Mouse (Mus musculus) layer of hippocampus, adult 8-10 months (tissue): ENCODE measurements around the gene Wdr27. TPM values are rescaled to one million over a fixed set of nuclear protein-coding genes. Genes with fewer than 3 reads are reported as not detected.
"Not testable (repeated sequence)": the region's sequence is repeated elsewhere in the genome, so short reads cannot be mapped to it uniquely, and the experiment has no call there.

Experiments used
- DNase-seq, 2 experiments: peaks; one replicate each; pipeline ENCODE4 v3.0.0; 2022; ENCODE audit warnings: low spot score in 2 of 2
- total RNA-seq, 4 experiments: library from RNA; stranded (reverse); gene quantifications; 2 replicates each; pipeline ENCODE4 v1.2.4; 2022

Gene Wdr27
- total RNA-seq, 4 experiments from 2014 or later, result 3.7 to 7.1 (median 5.4) TPM

- no peak for DNase-seq
Measured at GRCm38 (mm10) chr17:14931469-14931868, 11.5 kb downstream of the Wdr27 start.

- no peak for DNase-seq
Measured at GRCm38 (mm10) chr17:14930697-14931096, 12.3 kb downstream of the Wdr27 start.

GRCm38 (mm10) chr17:14928631-14929030 lies 14.3 kb downstream of the Wdr27 start:
- DNase-seq, result no peak

- no peak for DNase-seq
Measured at GRCm38 (mm10) chr17:14927644-14928218, 15.2 kb downstream of the Wdr27 start.

GRCm38 (mm10) chr17:14921582-14921981 lies 21.4 kb downstream of the Wdr27 start:
- DNase-seq, result no peak

- no peak for DNase-seq
Measured at GRCm38 (mm10) chr17:14917866-14918265, 25.1 kb downstream of the Wdr27 start.

- DNase-seq, result no peak
Measured at GRCm38 (mm10) chr17:14914401-14914800, 28.6 kb downstream of the Wdr27 start.

GRCm38 (mm10) chr17:14912981-14913380 lies 30.0 kb downstream of the Wdr27 start:
- no peak for DNase-seq

GRCm38 (mm10) chr17:14912420-14912819 lies 30.5 kb downstream of the Wdr27 start:
- no peak for DNase-seq

GRCm38 (mm10) chr17:14910771-14911170 lies 32.2 kb downstream of the Wdr27 start:
- peak in 1 of 2 experiments; percentile 17 for DNase-seq

- DNase-seq, result no peak
Measured at GRCm38 (mm10) chr17:14909331-14909730, 33.6 kb downstream of the Wdr27 start.

- no peak for DNase-seq
Measured at GRCm38 (mm10) chr17:14907136-14907535, 35.8 kb downstream of the Wdr27 start.

GRCm38 (mm10) chr17:14906611-14907010 lies 36.3 kb downstream of the Wdr27 start:
- DNase-seq, result no peak

- peak; percentile 62 to 84 for DNase-seq
Measured at GRCm38 (mm10) chr17:14904637-14905265, 38.2 kb downstream of the Wdr27 start.

- DNase-seq, result no peak
Measured at GRCm38 (mm10) chr17:14904206-14904605, 38.8 kb downstream of the Wdr27 start.

- no peak for DNase-seq
Measured at GRCm38 (mm10) chr17:14903212-14903611, 39.7 kb downstream of the Wdr27 start.

GRCm38 (mm10) chr17:14898972-14899371 lies 44.0 kb downstream of the Wdr27 start:
- DNase-seq, result no peak

- DNase-seq, result not testable (repeated sequence)
Measured at GRCm38 (mm10) chr17:14895058-14895457, 47.9 kb downstream of the Wdr27 start.

- DNase-seq, result no peak
Measured at GRCm38 (mm10) chr17:14886933-14887332, 56.0 kb downstream of the Wdr27 start.

- no peak for DNase-seq
Measured at GRCm38 (mm10) chr17:14874656-14875204, 68.2 kb downstream of the Wdr27 start.

GRCm38 (mm10) chr17:14860220-14860619 lies 82.7 kb downstream of the Wdr27 start:
- no peak for DNase-seq

- no peak for DNase-seq
Measured at GRCm38 (mm10) chr17:14847709-14848108, 95.2 kb downstream of the Wdr27 start.

GRCm38 (mm10) chr17:14846880-14847279 lies 96.1 kb downstream of the Wdr27 start:
- DNase-seq, result no peak
